Mouse (Mus musculus): ENCODE results near the gene Idnk.

DNA sequence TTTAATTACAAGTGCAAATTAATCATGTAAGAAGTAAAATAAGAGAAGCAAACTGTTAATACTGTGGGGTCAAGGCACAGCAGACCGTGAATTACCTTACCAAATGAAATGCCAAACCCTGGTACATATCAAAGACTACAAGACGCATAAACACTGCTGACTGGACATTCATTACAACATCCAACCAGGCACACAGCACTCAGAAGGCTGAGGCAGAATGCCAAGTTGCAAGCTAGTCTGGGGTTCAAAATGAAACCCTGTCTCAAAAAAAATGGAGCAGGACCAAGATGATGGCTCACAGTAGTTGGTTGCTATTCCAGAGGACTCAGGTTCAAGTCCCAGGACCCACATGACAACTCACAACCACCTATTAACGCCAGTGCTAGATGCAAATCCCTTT lies 26.7 kb downstream of the Idnk start:
- TF ChIP-seq ZMIZ1 (IDR thresholded peaks at IDR 0.05; ENCODE audit: low read depth, low read length) (no peak), MXI1 (IDR thresholded peaks at IDR 0.05; ENCODE audit: low read depth, low read length) (no peak)

All from CH12.LX (cell line).